Mouse (Mus musculus): ENCODE data around the gene Prdm16.

GRCm38 (mm10) chr4:154519470-154520037, 117.1 kb downstream of the Prdm16 start:
- TF ChIP-seq MAX (IDR thresholded peaks at IDR 0.05; ENCODE audit: low read depth), result no peak
- no peak for TF ChIP-seq TCF12 (IDR thresholded peaks at IDR 0.05; ENCODE audit: insufficient read depth, poor library complexity, severe bottlenecking)
- TF ChIP-seq E2F4 (IDR thresholded peaks at IDR 0.05; ENCODE audit: insufficient read depth), result no peak
- TF ChIP-seq POLR2A (IDR thresholded peaks at IDR 0.05; ENCODE audit: insufficient read length, low read depth), result no peak
- TF ChIP-seq REST (IDR thresholded peaks at IDR 0.05; ENCODE audit: insufficient read depth, insufficient read length), result no peak
- TF ChIP-seq USF1 (IDR thresholded peaks at IDR 0.05; ENCODE audit: low read depth), result no peak
- no peak for TF ChIP-seq MYOG (IDR thresholded peaks at IDR 0.05; ENCODE audit: control insufficient read depth in 1 of 3, insufficient read depth in 1 of 3, insufficient read length in 2 of 3, low read depth in 2 of 3)

Measured in myocyte (in vitro differentiated cells).